Mouse (Mus musculus) hindbrain, embryonic 16.5 days (tissue): ENCODE results near the gene Hdac11. TPM values are rescaled to one million over a fixed set of nuclear protein-coding genes. Genes with fewer than 3 reads are reported as not detected.
"Not testable (repeated sequence)": the region's sequence is repeated elsewhere in the genome, so short reads cannot be mapped to it uniquely, and the experiment has no call there.

Source experiments
- ATAC-seq: fragments of 200-750 bp; cut with Nextera tagmentation; 2 replicates; pipeline ENCODE4 v1.8.0; 2017; ENCODE audit warnings: moderate TSS enrichment, moderate library complexity
- H3K27ac ChIP-seq: fragments of 300-500 bp; sonication (generic); 2 replicates; pipeline ENCODE4 v1.5.1; 2014; ENCODE audit warnings: low read depth, mild to moderate bottlenecking, control low read depth, low read length, moderate library complexity
- H3K27me3 ChIP-seq: fragments of 300-500 bp; sonication (generic); replicated peaks from 2 replicates; pipeline ENCODE4 v1.6.1; 2014; ENCODE audit warnings: low read length; ENCODE audit not compliant: control insufficient read depth, insufficient read depth
- H3K36me3 ChIP-seq: fragments of 300-500 bp; sonication (generic); 2 replicates; pipeline ENCODE4 v1.6.1; 2014; ENCODE audit warnings: mild to moderate bottlenecking, low read length, moderate library complexity, mixed read lengths; ENCODE audit not compliant: control insufficient read depth, insufficient read depth
- H3K4me1 ChIP-seq: fragments of 300-500 bp; sonication (generic); 2 replicates; pipeline ENCODE4 v1.6.1; 2014; ENCODE audit warnings: low read depth, low read length; ENCODE audit not compliant: control insufficient read depth, insufficient read depth
- H3K4me2 ChIP-seq: fragments of 300-500 bp; sonication (generic); 2 replicates; pipeline ENCODE4 v1.6.1; 2014; ENCODE audit warnings: mild to moderate bottlenecking, low read length, control low read depth, moderate library complexity
- H3K4me3 ChIP-seq: fragments of 300-500 bp; sonication (generic); 2 replicates; pipeline ENCODE4 v1.5.1; 2014; ENCODE audit warnings: mild to moderate bottlenecking, low read length, control low read depth, moderate library complexity
- H3K9ac ChIP-seq: fragments of 300-500 bp; sonication (generic); 2 replicates; pipeline ENCODE4 v1.6.1; 2014; ENCODE audit warnings: low read depth, mild to moderate bottlenecking, control low read depth, low read length, moderate library complexity
- H3K9me3 ChIP-seq: fragments of 300-500 bp; sonication (generic); 2 replicates; pipeline ENCODE4 v1.6.1; 2014; ENCODE audit warnings: mild to moderate bottlenecking, low read length, moderate library complexity; ENCODE audit not compliant: control insufficient read depth
- WGBS: fragments of 180-500 bp; shearing (Covaris S2); extraction: QIAGEN DNeasy Blood & Tissue Kit; methylation state at CpG from one replicate; pipeline ENCODE4 v1.1.7; 2014; 5-methylcytosine and 5-hydroxymethylcytosine counted together
- polyA plus RNA-seq: library from polyadenylated mRNA; unstranded; fragments of >200 nt; fragmentation: Nextera tagmentation; extraction: Ambion mirVana; gene quantifications from 2 replicates; pipeline ENCODE4 v1.2.1, GENCODE M21; 2015

Hdac11 gene
- polyA plus RNA-seq, 1 experiment from 2014 or later: 53.5 TPM

- ATAC-seq: peak; percentile 83
- no peaks in the 10 kb centered on the region for H3K36me3 ChIP-seq
- WGBS: 18% methylated on average over 8 of the region's 8 CpGs
- H3K27me3 ChIP-seq: no peaks in the 10 kb centered on the region
- no peak overlapping the region for H3K4me2 ChIP-seq
- no peak overlapping the region for H3K4me3 ChIP-seq
- no peaks in the 10 kb centered on the region for H3K9me3 ChIP-seq
- peaks cover 7% of the 10 kb centered on the region for H3K4me1 ChIP-seq
- peak overlapping the region; percentile 52 for H3K27ac ChIP-seq
- 0 out of 2 replicates have a peak overlapping the region, but pooled peaks have one; percentile 26 for H3K9ac ChIP-seq
Observed at GRCm38 (mm10) chr6:91200429-91201188, 44.1 kb downstream of the Hdac11 start.

- 65% methylated on average over 8 of the region's 8 CpGs for WGBS
- Histone ChIP-seq H3K27ac (no peak overlapping the region), H3K4me2 (no peak overlapping the region)
Observed at GRCm38 (mm10) chr6:91201881-91202341, 45.4 kb downstream of the Hdac11 start.

GRCm38 (mm10) chr6:91202571-91202970 lies 46.1 kb downstream of the Hdac11 start:
- H3K9me3 ChIP-seq: no peaks in the 10 kb centered on the region
- no peak overlapping the region for H3K9ac ChIP-seq
- H3K4me1 ChIP-seq: peaks cover 7% of the 10 kb centered on the region
- H3K36me3 ChIP-seq: no peaks in the 10 kb centered on the region
- 91% methylated on average over 4 of the region's 4 CpGs for WGBS
- no peak overlapping the region for H3K4me3 ChIP-seq
- no peak overlapping the region for H3K4me2 ChIP-seq
- H3K27me3 ChIP-seq: no peaks in the 10 kb centered on the region
- no peak overlapping the region for H3K27ac ChIP-seq
- ATAC-seq: no peak

More at GRCm38 (mm10) chr6:91201881-91202341, 45.4 kb downstream of the Hdac11 start:
- no peak overlapping the region for H3K9ac ChIP-seq
- no peaks in the 10 kb centered on the region for H3K27me3 ChIP-seq
- H3K4me3 ChIP-seq: no peak overlapping the region
- H3K36me3 ChIP-seq: no peaks in the 10 kb centered on the region
- H3K9me3 ChIP-seq: no peaks in the 10 kb centered on the region
- peaks cover 7% of the 10 kb centered on the region for H3K4me1 ChIP-seq
- ATAC-seq: no peak

- H3K4me3 ChIP-seq: no peak overlapping the region
- ATAC-seq: no peak
- H3K27ac ChIP-seq: no peak overlapping the region
- H3K9ac ChIP-seq: no peak overlapping the region
- 65% methylated on average over 3 of the region's 3 CpGs for WGBS
- H3K4me1 ChIP-seq: peaks cover 1% of the 10 kb centered on the region
- no peak overlapping the region for H3K4me2 ChIP-seq
- no peaks in the 10 kb centered on the region for H3K36me3 ChIP-seq
- no peaks in the 10 kb centered on the region for H3K9me3 ChIP-seq
- H3K27me3 ChIP-seq: no peaks in the 10 kb centered on the region
Observed at GRCm38 (mm10) chr6:91205346-91205745, 48.9 kb downstream of the Hdac11 start.

GRCm38 (mm10) chr6:91205791-91206190 lies 49.3 kb downstream of the Hdac11 start:
- H3K27ac ChIP-seq: no peak overlapping the region
- H3K36me3 ChIP-seq: no peaks in the 10 kb centered on the region
- H3K27me3 ChIP-seq: no peaks in the 10 kb centered on the region
- ATAC-seq: no peak
- no peaks in the 10 kb centered on the region for H3K9me3 ChIP-seq
- H3K4me3 ChIP-seq: no peak overlapping the region
- no peak overlapping the region for H3K9ac ChIP-seq
- H3K4me1 ChIP-seq: no peaks in the 10 kb centered on the region; the same call in none of the 2 replicates
- WGBS: 81% methylated on average over 5 of the region's 5 CpGs
- H3K4me2 ChIP-seq: no peak overlapping the region

GRCm38 (mm10) chr6:91207491-91207890 lies 51.0 kb downstream of the Hdac11 start:
- no peak overlapping the region for H3K9ac ChIP-seq
- ATAC-seq: no peak
- H3K4me1 ChIP-seq: peaks cover under 1% of the 10 kb centered on the region
- no peak overlapping the region for H3K4me3 ChIP-seq
- no peak overlapping the region for H3K27ac ChIP-seq
- H3K27me3 ChIP-seq: no peaks in the 10 kb centered on the region
- no peaks in the 10 kb centered on the region for H3K36me3 ChIP-seq
- no peaks in the 10 kb centered on the region for H3K9me3 ChIP-seq
- H3K4me2 ChIP-seq: no peak overlapping the region
- 57% methylated on average over 3 of the region's 3 CpGs for WGBS

- no peaks in the 10 kb centered on the region for H3K9me3 ChIP-seq
- H3K4me2 ChIP-seq: no peak overlapping the region
- 6% methylated on average over 2 of the region's 2 CpGs for WGBS
- ATAC-seq: no peak
- no peaks in the 10 kb centered on the region for H3K36me3 ChIP-seq
- no peak overlapping the region for H3K27ac ChIP-seq
- no peak overlapping the region for H3K4me3 ChIP-seq
- peaks cover 12% of the 10 kb centered on the region for H3K4me1 ChIP-seq
- H3K27me3 ChIP-seq: peaks cover 4% of the 10 kb centered on the region
- H3K9ac ChIP-seq: no peak overlapping the region
Observed at GRCm38 (mm10) chr6:91209780-91210179, 53.3 kb downstream of the Hdac11 start.

GRCm38 (mm10) chr6:91210852-91211251 lies 54.4 kb downstream of the Hdac11 start:
- Histone ChIP-seq H3K4me2 (no peak overlapping the region), H3K27me3 (peaks cover 4% of the 10 kb centered on the region), H3K9ac (no peak overlapping the region), H3K4me1 (peaks cover 12% of the 10 kb centered on the region), H3K36me3 (no peaks in the 10 kb centered on the region), H3K9me3 (no peaks in the 10 kb centered on the region), H3K27ac (no peak overlapping the region), H3K4me3 (no peak overlapping the region)
- ATAC-seq: no peak
- 71% methylated on average over 3 of the region's 3 CpGs for WGBS

- not testable (repeated sequence) for ATAC-seq, H3K27ac ChIP-seq, H3K36me3 ChIP-seq, H3K9me3 ChIP-seq, H3K27me3 ChIP-seq
- H3K4me2 ChIP-seq: peak within 1 kb of the TSS; percentile 69
- H3K4me1 ChIP-seq: peaks cover 14% of the 10 kb centered on the region
- H3K9ac ChIP-seq: peak within 1 kb of the TSS; percentile 60
- peak within 1 kb of the TSS; percentile 43 for H3K4me3 ChIP-seq
Observed at GRCm38 (mm10) chr6:91212155-91212554, 55.7 kb downstream of the Hdac11 start, which contains the start of gene Fbln2. Gene Fbln2 (plus strand): TSS chr6:91212455.
